Mouse (Mus musculus): ENCODE data around the gene Tex14. TPM values are rescaled to one million over a fixed set of nuclear protein-coding genes. Genes with fewer than 3 reads are reported as not detected.

Tex14 gene
- polyA plus RNA-seq, 1 experiment: 0.48 TPM

GRCm38 (mm10) chr11:87595976-87596375 is 191.1 kb downstream of the Tex14 start:
- Histone ChIP-seq H3K4me1 (ENCODE audit: control insufficient read depth, insufficient read depth, low read length) (peaks cover 7% of the 10 kb centered on the region; the same call in 1 of the 2 replicates), H3K4me3 (ENCODE audit: insufficient read depth, low read length) (peak overlapping the region; percentile 76), H3K27ac (ENCODE audit: insufficient read depth, low read length) (peak overlapping the region; percentile 63)
- TF ChIP-seq POLR2A (IDR thresholded peaks at IDR 0.05; ENCODE audit: extremely low read depth, insufficient read depth, low read length) (no peak), CTCF (IDR thresholded peaks at IDR 0.05; ENCODE audit: extremely low read depth, insufficient read depth, low read length) (no peak)

GRCm38 (mm10) chr11:87596492-87596891 is 191.6 kb downstream of the Tex14 start:
- Histone ChIP-seq H3K27ac (ENCODE audit: insufficient read depth, low read length) (no peak overlapping the region), H3K4me1 (ENCODE audit: control insufficient read depth, insufficient read depth, low read length) (peaks cover 7% of the 10 kb centered on the region; the same call in 1 of the 2 replicates), H3K4me3 (ENCODE audit: insufficient read depth, low read length) (peak overlapping the region; percentile 76)
- TF ChIP-seq CTCF (IDR thresholded peaks at IDR 0.05; ENCODE audit: extremely low read depth, insufficient read depth, low read length) (no peak), POLR2A (IDR thresholded peaks at IDR 0.05; ENCODE audit: extremely low read depth, insufficient read depth, low read length) (no peak)

- TF ChIP-seq POLR2A (IDR thresholded peaks at IDR 0.05; ENCODE audit: extremely low read depth, insufficient read depth, low read length): no peak
- TF ChIP-seq CTCF (IDR thresholded peaks at IDR 0.05; ENCODE audit: extremely low read depth, insufficient read depth, low read length): no peak
- Histone ChIP-seq H3K4me3 (ENCODE audit: insufficient read depth, low read length) (peak overlapping the region; percentile 76; the same call in 1 of the 2 replicates), H3K27ac (ENCODE audit: insufficient read depth, low read length) (no peak overlapping the region), H3K4me1 (ENCODE audit: control insufficient read depth, insufficient read depth, low read length) (peaks cover 7% of the 10 kb centered on the region; the same call in 1 of the 2 replicates)
Measured at GRCm38 (mm10) chr11:87597061-87597460, 192.2 kb downstream of the Tex14 start.

- no peak for TF ChIP-seq CTCF (IDR thresholded peaks at IDR 0.05; ENCODE audit: extremely low read depth, insufficient read depth, low read length)
- TF ChIP-seq POLR2A (IDR thresholded peaks at IDR 0.05; ENCODE audit: extremely low read depth, insufficient read depth, low read length): no peak
- H3K27ac ChIP-seq (ENCODE audit: insufficient read depth, low read length): no peak overlapping the region
- H3K4me3 ChIP-seq (ENCODE audit: insufficient read depth, low read length): no peak overlapping the region
- H3K4me1 ChIP-seq (ENCODE audit: control insufficient read depth, insufficient read depth, low read length): peaks cover 3% of the 10 kb centered on the region; the same call in 1 of the 2 replicates
Measured at GRCm38 (mm10) chr11:87599395-87600089, 194.7 kb downstream of the Tex14 start.

- TF ChIP-seq POLR2A (IDR thresholded peaks at IDR 0.05; ENCODE audit: extremely low read depth, insufficient read depth, low read length): no peak
- Histone ChIP-seq H3K27ac (ENCODE audit: insufficient read depth, low read length) (no peak overlapping the region), H3K4me3 (ENCODE audit: insufficient read depth, low read length) (no peak overlapping the region), H3K4me1 (ENCODE audit: control insufficient read depth, insufficient read depth, low read length) (peaks cover 3% of the 10 kb centered on the region; the same call in 1 of the 2 replicates)
Measured at GRCm38 (mm10) chr11:87600322-87600853, 195.5 kb downstream of the Tex14 start.

- no peak overlapping the region for H3K4me3 ChIP-seq (ENCODE audit: insufficient read depth, low read length)
- H3K4me1 ChIP-seq (ENCODE audit: control insufficient read depth, insufficient read depth, low read length): peaks cover 1% of the 10 kb centered on the region; the same call in 1 of the 2 replicates
- TF ChIP-seq POLR2A (IDR thresholded peaks at IDR 0.05; ENCODE audit: extremely low read depth, insufficient read depth, low read length) (no peak), CTCF (IDR thresholded peaks at IDR 0.05; ENCODE audit: extremely low read depth, insufficient read depth, low read length) (no peak)
- H3K27ac ChIP-seq (ENCODE audit: insufficient read depth, low read length): no peak overlapping the region
Measured at GRCm38 (mm10) chr11:87602234-87602633, 197.4 kb downstream of the Tex14 start.

GRCm38 (mm10) chr11:87603571-87603970 is 198.7 kb downstream of the Tex14 start:
- no peak overlapping the region for H3K4me3 ChIP-seq (ENCODE audit: insufficient read depth, low read length)
- no peak for TF ChIP-seq POLR2A (IDR thresholded peaks at IDR 0.05; ENCODE audit: extremely low read depth, insufficient read depth, low read length)
- TF ChIP-seq CTCF (IDR thresholded peaks at IDR 0.05; ENCODE audit: extremely low read depth, insufficient read depth, low read length): no peak
- no peak overlapping the region for H3K27ac ChIP-seq (ENCODE audit: insufficient read depth, low read length)
- peaks cover 1% of the 10 kb centered on the region; the same call in 1 of the 2 replicates for H3K4me1 ChIP-seq (ENCODE audit: control insufficient read depth, insufficient read depth, low read length)

Other genes with a start within 250 kb of the Tex14 start
- gene Ppm1e, start 46.0 kb upstream of the Tex14 start, polyA plus RNA-seq (2012; rRNA removed): 63.1 and 76.8 TPM in 2 replicates
- 3.0 and 3.3 TPM in 2 replicates for gene Rad51c, start 111 bp upstream of the Tex14 start, polyA plus RNA-seq (2012; rRNA removed)
- 0.06 and 0.13 TPM in 2 replicates for gene Gm11492, start 161.6 kb downstream of the Tex14 start, polyA plus RNA-seq (2012; rRNA removed)
- gene Sept4, start 163.8 kb downstream of the Tex14 start, polyA plus RNA-seq (2012; rRNA removed): 424 and 429 TPM in 2 replicates
- 46.0 and 47.0 TPM in 2 replicates for gene Mtmr4, start 187.1 kb downstream of the Tex14 start, polyA plus RNA-seq (2012; rRNA removed)
- gene Hsf5, start 212.1 kb downstream of the Tex14 start, polyA plus RNA-seq (2012; rRNA removed): 0.40 and 0.42 TPM in 2 replicates

Data from cortical plate, adult 2 months (tissue).